Mouse (Mus musculus) midbrain, postnatal 0 days (tissue): ENCODE data around the gene Nde1. TPM values are rescaled to one million over a fixed set of nuclear protein-coding genes. Genes with fewer than 3 reads are reported as not detected.
A peak's percentile ranks its signal among the peaks of the same experiment; 100 is the strongest.

ENCODE experiments used
- ATAC-seq: fragments of 200-750 bp; cut with Nextera tagmentation; 2 replicates; pipeline ENCODE4 v1.8.0; 2017; ENCODE audit warnings: moderate number of reproducible peaks, mild to moderate bottlenecking, moderate TSS enrichment, moderate library complexity; ENCODE audit not compliant: low FRiP score
- DNase-seq: peaks from one replicate; pipeline ENCODE4 v3.0.0-alpha.2; 2015; ENCODE audit warnings: low spot score
- H3K27ac ChIP-seq: fragments of 300-500 bp; sonication (generic); 2 replicates; pipeline ENCODE4 v1.5.1; 2014; ENCODE audit warnings: low read depth, mild to moderate bottlenecking, low read length, mixed read lengths
- H3K27me3 ChIP-seq: fragments of 300-500 bp; sonication (generic); 2 replicates; pipeline ENCODE4 v1.6.1; 2014; ENCODE audit warnings: low read length, control low read depth, mixed read lengths; ENCODE audit not compliant: insufficient read depth
- H3K36me3 ChIP-seq: fragments of 300-500 bp; sonication (generic); 2 replicates; pipeline ENCODE4 v1.6.1; 2014; ENCODE audit warnings: low read length, control low read depth, mixed read lengths; ENCODE audit not compliant: insufficient read depth
- H3K4me1 ChIP-seq: fragments of 300-500 bp; sonication (generic); 2 replicates; pipeline ENCODE4 v1.6.1; 2014; ENCODE audit warnings: mild to moderate bottlenecking, control low read depth, antibody characterized with exemption, low read length, mixed read lengths; ENCODE audit not compliant: insufficient read depth
- H3K4me2 ChIP-seq: fragments of 300-500 bp; sonication (generic); 2 replicates; pipeline ENCODE4 v1.6.1; 2014; ENCODE audit warnings: low read depth, mild to moderate bottlenecking, low read length, mixed read lengths; ENCODE audit not compliant: poor library complexity, severe bottlenecking
- H3K4me3 ChIP-seq: fragments of 300-500 bp; sonication (generic); 2 replicates; pipeline ENCODE4 v1.5.1; 2014; ENCODE audit warnings: low read depth, mild to moderate bottlenecking, low read length, moderate library complexity
- H3K9ac ChIP-seq: fragments of 300-500 bp; sonication (generic); replicated peaks from 2 replicates; pipeline ENCODE4 v1.6.1; 2014; ENCODE audit warnings: mild to moderate bottlenecking, low read length, moderate library complexity, mixed read lengths; ENCODE audit not compliant: poor library complexity, severe bottlenecking
- H3K9me3 ChIP-seq: fragments of 300-500 bp; sonication (generic); 2 replicates; pipeline ENCODE4 v1.6.1; 2016; ENCODE audit warnings: low read length, control low read depth
- CTCF ChIP-seq: IDR thresholded peaks from 2 replicates; pipeline ENCODE4 v1.5.1; 2016; ENCODE audit warnings: antibody characterized with exemption, mild to moderate bottlenecking
- WGBS: fragments of 180-500 bp; shearing (Covaris S2); extraction: QIAGEN DNeasy Blood & Tissue Kit; methylation state at CpG from one replicate; pipeline ENCODE4 v1.1.7; 2014; 5-methylcytosine and 5-hydroxymethylcytosine counted together
- polyA plus RNA-seq: library from polyadenylated mRNA; unstranded; fragments of >200 nt; fragmentation: Nextera tagmentation; extraction: Ambion mirVana; gene quantifications from 2 replicates; pipeline ENCODE4 v1.2.1, GENCODE M21; 2015
- total RNA-seq: library from RNA; depleted of rRNA; stranded (reverse); fragments of >200 nt; gene quantifications from 2 replicates; pipeline ENCODE4 v1.2.3, GENCODE M21; 2014; rRNA removed

Nde1 gene
- total RNA-seq = 10.5 and 14.6 TPM in 2 replicates
- polyA plus RNA-seq = 10.7 and 12.0 TPM in 2 replicates

GRCm38 (mm10) chr16:14162988-14163416 lies at the start of gene Nde1, which contains the start of gene Marf1:
TSS of gene Nde1 (plus strand) at chr16:14163275.
TSS of gene Marf1 (minus strand) at chr16:14163351.
- WGBS = 1% methylated on average over 33 of the region's 43 CpGs
- no peak within 1 kb of the TSS for H3K27ac ChIP-seq
- H3K9me3 ChIP-seq = no peaks in the 10 kb centered on the region
- peak within 1 kb of the TSS; percentile 61 for H3K4me3 ChIP-seq
- no peaks in the 10 kb centered on the region for H3K27me3 ChIP-seq
- DNase-seq (peak; percentile 86), ATAC-seq (peak; percentile 47)
- H3K9ac ChIP-seq = peak within 1 kb of the TSS; percentile 56
- TF ChIP-seq CTCF = no peak
- H3K4me1 ChIP-seq = peaks cover under 1% of the 10 kb centered on the region; the same call in 1 of the 2 replicates
- no peaks in the 10 kb centered on the region for H3K36me3 ChIP-seq
- H3K4me2 ChIP-seq = peak within 1 kb of the TSS; percentile 95

GRCm38 (mm10) chr16:14117299-14117698 lies 45.8 kb upstream of the Nde1 start:
- no peak for TF ChIP-seq CTCF
- Histone ChIP-seq H3K36me3 (peaks cover 40% of the 10 kb centered on the region), H3K27ac (no peak overlapping the region), H3K4me2 (no peak overlapping the region), H3K4me1 (no peaks in the 10 kb centered on the region), H3K9ac (no peak overlapping the region), H3K4me3 (no peak overlapping the region), H3K27me3 (no peaks in the 10 kb centered on the region), H3K9me3 (no peaks in the 10 kb centered on the region)
- ATAC-seq = no peak
- 86% methylated on average over 2 of the region's 2 CpGs for WGBS
- no peak for DNase-seq

GRCm38 (mm10) chr16:14120941-14121340 lies 42.1 kb upstream of the Nde1 start:
- DNase-seq (no peak), ATAC-seq (no peak)
- H3K27me3 ChIP-seq = no peaks in the 10 kb centered on the region
- H3K4me1 ChIP-seq = no peaks in the 10 kb centered on the region
- H3K9ac ChIP-seq = no peak overlapping the region
- TF ChIP-seq CTCF = no peak
- H3K4me2 ChIP-seq = no peak overlapping the region
- 97% methylated on average over 5 of the region's 5 CpGs for WGBS
- no peaks in the 10 kb centered on the region for H3K9me3 ChIP-seq
- H3K36me3 ChIP-seq = peaks cover 50% of the 10 kb centered on the region
- no peak overlapping the region for H3K4me3 ChIP-seq
- no peak overlapping the region for H3K27ac ChIP-seq

GRCm38 (mm10) chr16:14121563-14121962 lies 41.5 kb upstream of the Nde1 start:
- Histone ChIP-seq H3K27ac (no peak overlapping the region), H3K27me3 (no peaks in the 10 kb centered on the region), H3K9ac (no peak overlapping the region), H3K4me3 (no peak overlapping the region), H3K4me1 (no peaks in the 10 kb centered on the region), H3K9me3 (no peaks in the 10 kb centered on the region), H3K4me2 (no peak overlapping the region), H3K36me3 (peaks cover 46% of the 10 kb centered on the region)
- 97% methylated on average over 7 of the region's 7 CpGs for whole genome bisulfite sequencing
- DNase-seq = no peak
- no peak for TF ChIP-seq CTCF
- no peak for ATAC-seq

- TF ChIP-seq CTCF = peak; percentile 36
- Histone ChIP-seq H3K4me1 (no peaks in the 10 kb centered on the region), H3K4me3 (no peak overlapping the region), H3K27ac (no peak overlapping the region), H3K36me3 (peaks cover 44% of the 10 kb centered on the region), H3K9ac (no peak overlapping the region), H3K4me2 (no peak overlapping the region), H3K9me3 (no peaks in the 10 kb centered on the region), H3K27me3 (no peaks in the 10 kb centered on the region)
- ATAC-seq (no peak), DNase-seq (no peak)
These were observed 40.5 kb upstream of the Nde1 start for GRCm38 (mm10) chr16:14122586-14122985.

- Histone ChIP-seq H3K27me3 (no peaks in the 10 kb centered on the region), H3K4me3 (no peak overlapping the region), H3K36me3 (peaks cover 48% of the 10 kb centered on the region), H3K27ac (no peak overlapping the region), H3K4me2 (no peak overlapping the region), H3K9me3 (no peaks in the 10 kb centered on the region), H3K9ac (no peak overlapping the region), H3K4me1 (no peaks in the 10 kb centered on the region)
- TF ChIP-seq CTCF = no peak
- ATAC-seq = no peak
- 97% methylated on average over 2 of the region's 2 CpGs for WGBS
- no peak for DNase-seq
These were observed 39.2 kb upstream of the Nde1 start for GRCm38 (mm10) chr16:14123901-14124300.
